Mouse (Mus musculus) heart, postnatal 0 days (tissue): ENCODE data around the gene Ano10.

Experiments
- CTCF ChIP-seq: IDR thresholded peaks from 2 replicates; pipeline ENCODE4 v1.5.1; 2016; ENCODE audit warnings: antibody characterized with exemption, control low read depth, low read depth
- EP300 ChIP-seq: IDR thresholded peaks from 2 replicates; pipeline ENCODE4 v1.6.1; 2016; ENCODE audit warnings: antibody characterized with exemption, low read depth

- TF ChIP-seq CTCF (no peak), EP300 (no peak)
Observed at GRCm38 (mm10) chr9:122130666-122131065, 163.6 kb downstream of the Ano10 start.
